Mouse (Mus musculus): ENCODE results near the gene Il21r.

- TF ChIP-seq POLR2A (IDR thresholded peaks at IDR 0.05; ENCODE audit: low read depth, low read length): no peak
- TF ChIP-seq CTCF (IDR thresholded peaks at IDR 0.05; ENCODE audit: borderline replicate concordance, insufficient read depth, low read length): no peak
Measured at GRCm38 (mm10) chr7:125597516-125598347, 5.5 kb upstream of the Il21r start.

Data from embryonic fibroblast, embryonic 13.5 days (primary cell).